Mouse (Mus musculus) hindbrain, embryonic 12.5 days (tissue): ENCODE results near the gene Il3. TPM values are rescaled to one million over a fixed set of nuclear protein-coding genes. Genes with fewer than 3 reads are reported as not detected.
"Not testable (repeated sequence)": the region's sequence is repeated elsewhere in the genome, so short reads cannot be mapped to it uniquely, and the experiment has no call there.

ENCODE experiments used
- ATAC-seq: fragments of 200-750 bp; cut with Nextera tagmentation; 2 replicates; pipeline ENCODE4 v1.8.0; 2017; ENCODE audit warnings: moderate TSS enrichment; ENCODE audit not compliant: low FRiP score
- H3K27ac ChIP-seq: fragments of 300-500 bp; sonication (generic); 2 replicates; pipeline ENCODE4 v1.5.1; 2016; ENCODE audit warnings: mild to moderate bottlenecking
- H3K27me3 ChIP-seq: fragments of 300-500 bp; sonication (generic); 2 replicates; pipeline ENCODE4 v1.6.1; 2016; ENCODE audit warnings: mild to moderate bottlenecking
- H3K36me3 ChIP-seq: fragments of 300-500 bp; sonication (generic); 2 replicates; pipeline ENCODE4 v1.6.1; 2016; ENCODE audit warnings: mild to moderate bottlenecking
- H3K4me1 ChIP-seq: fragments of 300-500 bp; sonication (generic); 2 replicates; pipeline ENCODE4 v1.6.1; 2016
- H3K4me2 ChIP-seq: fragments of 300-500 bp; sonication (generic); replicated peaks from 2 replicates; pipeline ENCODE4 v1.6.1; 2016; ENCODE audit warnings: mild to moderate bottlenecking
- H3K4me3 ChIP-seq: fragments of 300-500 bp; sonication (generic); 2 replicates; pipeline ENCODE4 v1.5.1; 2016; ENCODE audit warnings: mild to moderate bottlenecking
- H3K9ac ChIP-seq: fragments of 300-500 bp; sonication (generic); 2 replicates; pipeline ENCODE4 v1.6.1; 2016; ENCODE audit warnings: mild to moderate bottlenecking, moderate library complexity
- H3K9me3 ChIP-seq: fragments of 300-500 bp; sonication (generic); replicated peaks from 2 replicates; pipeline ENCODE4 v1.6.1; 2016; ENCODE audit warnings: mild to moderate bottlenecking
- WGBS: fragments of 180-500 bp; shearing (Covaris S2); methylation state at CpG from one replicate; pipeline ENCODE4 v1.1.7; 2016; 5-methylcytosine and 5-hydroxymethylcytosine counted together
- polyA plus RNA-seq: library from polyadenylated mRNA; unstranded; fragments of >200 nt; fragmentation: Nextera tagmentation; extraction: Ambion mirVana; gene quantifications from 2 replicates; pipeline ENCODE4 v1.2.1, GENCODE M21; 2016

The Il3 gene
- polyA plus RNA-seq, 1 experiment from 2014 or later = not detected

- peak overlapping the region; percentile 73 for H3K4me2 ChIP-seq
- peaks cover 19% of the 10 kb centered on the region for H3K4me1 ChIP-seq
- peaks cover 5% of the 10 kb centered on the region; the same call in 1 of the 2 replicates for H3K9me3 ChIP-seq
- no peaks in the 10 kb centered on the region for H3K27me3 ChIP-seq
- H3K4me3 ChIP-seq = peak overlapping the region; percentile 70
- peak overlapping the region; percentile 89 for H3K27ac ChIP-seq
- peak overlapping the region; percentile 81 for H3K9ac ChIP-seq
- WGBS = 20% methylated on average over 6 of the region's 6 CpGs
- no peaks in the 10 kb centered on the region for H3K36me3 ChIP-seq
- ATAC-seq = peak; percentile 43; the same call in 1 of the 2 replicates
Observed at GRCm38 (mm10) chr11:54303076-54303727, 36.1 kb upstream of the Il3 start.

GRCm38 (mm10) chr11:54302606-54303005 is 35.5 kb upstream of the Il3 start:
- no peak overlapping the region for H3K4me3 ChIP-seq
- 88% methylated on average over 3 of the region's 3 CpGs for WGBS

GRCm38 (mm10) chr11:54301994-54302393 is 34.9 kb upstream of the Il3 start:
- no peak overlapping the region for H3K4me2 ChIP-seq
- no peak for ATAC-seq
- no peaks in the 10 kb centered on the region for H3K36me3 ChIP-seq
- no peak overlapping the region for H3K9ac ChIP-seq
- WGBS = 93% methylated on average over 8 of the region's 8 CpGs
- H3K27ac ChIP-seq = no peak overlapping the region
- H3K4me3 ChIP-seq = no peak overlapping the region
- H3K9me3 ChIP-seq = peaks cover 9% of the 10 kb centered on the region; the same call in 1 of the 2 replicates
- H3K27me3 ChIP-seq = no peaks in the 10 kb centered on the region
- H3K4me1 ChIP-seq = peaks cover 19% of the 10 kb centered on the region

More at GRCm38 (mm10) chr11:54302606-54303005, 35.5 kb upstream of the Il3 start:
- no peak overlapping the region for H3K9ac ChIP-seq
- H3K9me3 ChIP-seq = peaks cover 5% of the 10 kb centered on the region; the same call in 1 of the 2 replicates
- H3K4me2 ChIP-seq = no peak overlapping the region
- 0 out of 2 replicates have a peak overlapping the region, but pooled peaks have one; percentile 89 for H3K27ac ChIP-seq
- H3K4me1 ChIP-seq = peaks cover 19% of the 10 kb centered on the region
- no peak for ATAC-seq
- H3K36me3 ChIP-seq = no peaks in the 10 kb centered on the region
- no peaks in the 10 kb centered on the region for H3K27me3 ChIP-seq

GRCm38 (mm10) chr11:54298777-54299176 is 31.7 kb upstream of the Il3 start:
- Histone ChIP-seq H3K27me3 (no peaks in the 10 kb centered on the region), H3K9ac (no peak overlapping the region), H3K36me3 (no peaks in the 10 kb centered on the region), H3K27ac (no peak overlapping the region), H3K4me1 (peaks cover 3% of the 10 kb centered on the region; the same call in 1 of the 2 replicates), H3K4me2 (no peak overlapping the region), H3K4me3 (no peak overlapping the region), H3K9me3 (peaks cover 9% of the 10 kb centered on the region; the same call in 1 of the 2 replicates)
- ATAC-seq = no peak

GRCm38 (mm10) chr11:54297471-54297870 is 30.4 kb upstream of the Il3 start:
- not testable (repeated sequence) for H3K27ac ChIP-seq, H3K4me1 ChIP-seq, H3K36me3 ChIP-seq, H3K27me3 ChIP-seq, H3K4me2 ChIP-seq, H3K9ac ChIP-seq, H3K9me3 ChIP-seq, H3K4me3 ChIP-seq, ATAC-seq
- WGBS = 82% methylated on average over 2 of the region's 2 CpGs

DNA sequence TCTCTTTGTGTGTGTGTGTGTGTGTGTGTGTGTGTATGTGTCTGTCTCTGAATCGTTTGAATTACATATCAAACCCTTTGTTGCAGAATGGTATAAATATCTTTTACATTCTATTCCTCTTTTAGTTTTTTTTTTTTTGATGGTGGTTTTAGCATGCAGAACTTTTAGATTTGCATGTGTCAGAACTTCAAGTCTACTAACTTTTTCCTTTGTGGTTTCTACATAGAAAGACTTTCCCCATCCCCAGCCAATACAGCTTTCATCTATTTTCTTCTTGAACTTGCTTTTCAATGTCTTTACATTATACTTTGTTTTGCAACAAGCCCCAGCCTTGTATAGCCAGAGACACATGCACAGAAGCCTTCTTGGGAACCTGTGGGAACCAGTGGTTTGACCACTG is 29.7 kb upstream of the Il3 start:
- Histone ChIP-seq H3K9me3 (peaks cover 9% of the 10 kb centered on the region; the same call in 1 of the 2 replicates), H3K27ac (no peak overlapping the region), H3K4me3 (no peak overlapping the region), H3K27me3 (no peaks in the 10 kb centered on the region), H3K9ac (no peak overlapping the region), H3K36me3 (no peaks in the 10 kb centered on the region), H3K4me2 (no peak overlapping the region), H3K4me1 (no peaks in the 10 kb centered on the region)
- ATAC-seq = no peak
- 100% methylated on average over 1 of the region's 1 CpGs for WGBS

- 85% methylated on average over 4 of the region's 4 CpGs for WGBS
- no peaks in the 10 kb centered on the region for H3K36me3 ChIP-seq
- H3K4me1 ChIP-seq = no peaks in the 10 kb centered on the region
- H3K27me3 ChIP-seq = no peaks in the 10 kb centered on the region
- peaks cover 9% of the 10 kb centered on the region; the same call in 1 of the 2 replicates for H3K9me3 ChIP-seq
- ATAC-seq = no peak
- H3K27ac ChIP-seq = no peak overlapping the region
- no peak overlapping the region for H3K4me3 ChIP-seq
- no peak overlapping the region for H3K4me2 ChIP-seq
- H3K9ac ChIP-seq = no peak overlapping the region
Observed at GRCm38 (mm10) chr11:54295971-54296370, 28.9 kb upstream of the Il3 start.

- Histone ChIP-seq H3K4me2 (no peak overlapping the region), H3K27ac (no peak overlapping the region), H3K9me3 (peaks cover 9% of the 10 kb centered on the region; the same call in 1 of the 2 replicates), H3K9ac (no peak overlapping the region), H3K4me3 (no peak overlapping the region), H3K36me3 (no peaks in the 10 kb centered on the region), H3K4me1 (no peaks in the 10 kb centered on the region), H3K27me3 (no peaks in the 10 kb centered on the region)
- ATAC-seq = no peak
- WGBS = 63% methylated on average over 12 of the region's 12 CpGs
Observed at GRCm38 (mm10) chr11:54293980-54294807, 27.1 kb upstream of the Il3 start.

DNA sequence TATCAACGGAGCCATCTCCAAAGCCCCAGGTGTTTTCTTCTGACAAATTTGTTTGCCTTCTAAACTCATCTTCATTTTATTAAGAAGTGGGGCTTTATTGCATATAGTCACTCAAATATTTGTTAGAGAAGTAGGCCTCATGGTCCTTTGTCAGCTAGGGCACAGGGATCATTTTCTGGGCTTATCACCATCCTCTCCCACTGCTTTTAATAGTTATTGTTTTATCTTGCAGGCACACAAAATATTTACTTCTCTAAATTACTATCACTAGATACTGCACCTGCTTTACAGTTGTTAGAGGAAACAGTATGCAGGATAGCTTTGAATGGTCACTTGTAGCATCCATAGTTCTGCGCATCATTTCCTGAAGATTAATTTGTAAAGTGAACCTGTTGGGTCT is 25.1 kb upstream of the Il3 start:
- Histone ChIP-seq H3K27ac (no peak overlapping the region), H3K4me2 (no peak overlapping the region), H3K4me1 (no peaks in the 10 kb centered on the region), H3K36me3 (no peaks in the 10 kb centered on the region), H3K9ac (no peak overlapping the region), H3K4me3 (no peak overlapping the region), H3K9me3 (0 out of 2 replicates have a peak, but pooled peaks cover under 1% of the 10 kb centered on the region), H3K27me3 (no peaks in the 10 kb centered on the region)
- 91% methylated on average over 2 of the region's 2 CpGs for whole genome bisulfite sequencing
- ATAC-seq = no peak

DNA sequence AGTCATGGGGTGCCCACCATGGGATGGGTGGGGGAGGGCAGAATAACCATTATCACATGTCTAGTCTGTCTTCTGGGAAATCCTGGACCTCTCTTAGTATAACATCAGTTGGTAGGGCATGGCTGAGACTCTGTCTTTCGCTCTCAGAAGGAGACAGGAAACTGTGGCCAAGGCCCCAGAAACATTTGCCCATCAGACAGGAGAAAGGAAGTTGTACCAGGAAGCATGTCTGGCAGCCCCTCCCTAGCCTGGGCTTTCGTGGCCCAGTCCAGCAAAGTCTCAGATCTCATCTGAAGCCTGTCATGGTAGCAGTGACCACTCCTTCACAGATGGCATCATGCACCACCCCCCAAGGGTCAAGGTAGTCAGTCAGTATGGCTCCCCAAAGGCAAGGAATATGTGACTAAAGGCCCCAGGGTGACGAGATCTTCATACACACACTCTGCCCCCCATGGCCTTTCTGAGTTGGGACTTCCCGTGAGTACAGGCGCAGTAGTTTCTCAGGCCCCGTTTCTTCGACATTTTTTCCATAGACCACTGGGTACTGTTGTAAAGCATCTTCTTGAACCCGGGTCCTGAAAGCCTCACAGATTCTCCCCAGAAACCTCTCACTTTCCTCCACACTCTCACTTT is 20.9 kb upstream of the Il3 start:
- Histone ChIP-seq H3K4me3 (no peak overlapping the region), H3K36me3 (no peaks in the 10 kb centered on the region), H3K9ac (no peak overlapping the region), H3K27ac (no peak overlapping the region), H3K4me2 (no peak overlapping the region), H3K27me3 (no peaks in the 10 kb centered on the region), H3K9me3 (no peaks in the 10 kb centered on the region), H3K4me1 (no peaks in the 10 kb centered on the region)
- 91% methylated on average over 8 of the region's 8 CpGs for WGBS
- ATAC-seq = no peak

DNA sequence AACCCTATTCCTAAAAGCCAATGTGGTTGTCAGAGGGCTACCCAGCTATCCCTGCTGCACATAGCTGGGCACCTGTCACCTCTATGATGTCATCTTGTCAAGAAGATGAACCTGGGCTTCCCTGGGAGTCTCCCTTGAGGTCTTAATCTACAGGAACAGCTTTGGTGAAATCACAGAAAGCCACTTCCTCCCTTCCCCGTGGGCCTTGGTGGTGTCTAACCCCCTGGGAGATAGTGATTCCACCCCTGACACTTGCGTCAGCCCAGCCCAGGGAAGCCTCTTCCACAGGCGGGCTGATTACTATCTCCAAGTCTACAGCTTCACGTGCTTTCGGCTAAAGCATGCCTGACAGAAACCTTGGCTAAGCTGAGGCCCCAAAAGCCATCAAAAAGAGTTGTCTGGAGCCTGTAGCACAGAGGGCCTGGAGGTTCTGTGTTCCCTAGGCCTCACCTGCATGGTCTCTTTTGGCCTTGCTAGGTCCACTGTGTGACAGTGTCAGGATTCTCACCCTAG is 4.4 kb upstream of the Il3 start:
- Histone ChIP-seq H3K9me3 (no peaks in the 10 kb centered on the region), H3K4me3 (no peak overlapping the region), H3K36me3 (no peaks in the 10 kb centered on the region), H3K9ac (no peak overlapping the region), H3K4me1 (no peaks in the 10 kb centered on the region), H3K27me3 (no peaks in the 10 kb centered on the region), H3K4me2 (no peak overlapping the region), H3K27ac (no peak overlapping the region)
- 80% methylated on average over 5 of the region's 5 CpGs for WGBS
- ATAC-seq = no peak
